Mouse (Mus musculus): Measurements from ENCODE around the gene Irgm2. TPM values are rescaled to one million over a fixed set of nuclear protein-coding genes. Genes with fewer than 3 reads are reported as not detected.
"Not testable (repeated sequence)": the region's sequence is repeated elsewhere in the genome, so short reads cannot be mapped to it uniquely, and the experiment has no call there.

Gene Irgm2
- polyA plus RNA-seq, 1 experiment from 2014 or later, result 0.50 TPM

DNA sequence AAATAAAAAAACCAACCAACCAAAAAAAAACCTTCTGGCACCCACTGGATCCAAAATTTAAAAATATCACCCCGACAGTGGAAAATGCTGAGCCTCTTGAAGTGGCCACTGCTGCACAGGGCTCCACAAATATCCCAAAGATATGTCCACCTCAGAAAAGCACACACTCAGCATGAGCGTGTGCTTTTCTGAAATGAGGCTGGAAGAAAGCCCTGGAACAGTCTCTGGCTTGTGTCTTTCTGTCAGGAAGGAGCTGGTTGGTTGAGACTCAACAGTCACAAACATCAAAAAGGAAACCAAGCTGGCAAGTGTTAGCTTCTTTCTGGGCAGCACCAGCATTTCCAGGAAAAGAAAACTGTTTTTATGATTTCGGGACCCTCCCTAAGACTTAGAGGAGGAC is 6.1 kb upstream of the Irgm2 start:
- H3K27me3 ChIP-seq (ENCODE audit: low read depth, poor library complexity, severe bottlenecking), result no peaks in the 10 kb centered on the region
- H3K4me1 ChIP-seq, result 0 out of 2 replicates have a peak, but pooled peaks cover 4% of the 10 kb centered on the region
- H3K27ac ChIP-seq, result no peak overlapping the region
- no peak overlapping the region for H3K4me3 ChIP-seq
- 76% methylated on average over 3 of the region's 3 CpGs for WGBS
- no peaks in the 10 kb centered on the region for H3K9me3 ChIP-seq (replicated peaks)
- DNase-seq (ENCODE audit: low spot score), result no peak
- no peaks in the 10 kb centered on the region for H3K36me3 ChIP-seq

DNA sequence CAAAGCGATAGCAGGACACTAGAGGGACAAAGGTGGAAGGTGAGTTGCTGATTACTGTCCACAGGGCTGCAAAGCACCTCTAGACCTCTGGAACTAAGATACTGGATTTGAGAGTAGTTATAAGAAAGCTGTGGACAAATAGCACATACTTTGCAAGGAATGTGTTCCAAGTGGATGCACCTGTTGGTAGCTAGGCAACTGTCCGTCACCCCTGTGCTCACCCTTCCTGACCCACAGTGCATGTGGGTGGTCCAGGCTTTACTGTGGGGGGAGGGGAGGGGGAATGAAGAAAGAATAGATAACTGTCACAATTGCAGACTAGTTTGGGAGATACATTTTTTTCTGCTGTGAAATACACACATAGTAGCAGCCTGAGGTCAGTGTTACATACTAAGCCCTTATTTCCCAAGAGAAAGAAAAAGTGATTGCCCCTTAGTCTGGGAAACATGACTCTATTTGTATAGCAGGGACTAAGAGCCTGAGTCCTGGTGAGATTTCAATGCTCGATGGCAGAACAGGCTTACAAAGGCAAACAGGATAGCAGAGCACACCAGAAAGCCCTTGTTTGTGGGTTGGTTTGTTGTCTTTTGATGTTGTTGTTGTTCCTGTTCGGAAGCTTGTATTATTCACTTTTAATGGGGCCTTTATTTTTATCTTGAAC is 5.4 kb upstream of the Irgm2 start:
- no peaks in the 10 kb centered on the region for H3K9me3 ChIP-seq (replicated peaks)
- H3K4me3 ChIP-seq, result no peak overlapping the region
- DNase-seq (ENCODE audit: low spot score), result no peak
- H3K36me3 ChIP-seq, result no peaks in the 10 kb centered on the region
- no peaks in the 10 kb centered on the region for H3K27me3 ChIP-seq (ENCODE audit: low read depth, poor library complexity, severe bottlenecking)
- 0 out of 2 replicates have a peak, but pooled peaks cover 5% of the 10 kb centered on the region for H3K4me1 ChIP-seq
- no peak overlapping the region for H3K27ac ChIP-seq
- 56% methylated on average over 4 of the region's 4 CpGs for WGBS

DNA sequence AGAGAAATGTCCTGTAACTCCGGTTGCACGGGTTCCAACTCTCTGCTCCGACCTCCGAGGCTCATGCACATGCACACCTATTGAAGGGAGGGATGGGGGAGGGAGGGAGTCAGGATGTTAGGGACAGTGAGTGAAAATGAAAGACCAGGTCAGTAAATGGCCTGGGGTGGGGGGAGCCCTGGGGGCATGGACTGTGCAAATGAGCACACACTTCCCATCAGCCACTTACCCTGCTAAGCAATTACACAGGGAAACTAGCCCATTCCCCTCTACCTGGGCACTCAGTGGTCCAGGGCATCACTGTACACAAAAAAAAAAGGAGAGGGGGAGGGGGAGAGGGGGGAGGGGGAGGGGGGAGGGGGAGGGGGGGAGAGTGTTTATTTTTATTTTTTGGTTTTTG is 755 bp upstream of the Irgm2 start:
- no peak for DNase-seq (ENCODE audit: low spot score)
- Histone ChIP-seq H3K27me3 (ENCODE audit: low read depth, poor library complexity, severe bottlenecking) (no peaks in the 10 kb centered on the region), H3K9me3 (replicated peaks) (no peaks in the 10 kb centered on the region), H3K4me3 (peak overlapping the region; percentile 60), H3K27ac (no peak overlapping the region), H3K36me3 (no peaks in the 10 kb centered on the region), H3K4me1 (peaks cover 9% of the 10 kb centered on the region; the same call in 1 of the 2 replicates)
- 84% methylated on average over 4 of the region's 4 CpGs for WGBS

DNA sequence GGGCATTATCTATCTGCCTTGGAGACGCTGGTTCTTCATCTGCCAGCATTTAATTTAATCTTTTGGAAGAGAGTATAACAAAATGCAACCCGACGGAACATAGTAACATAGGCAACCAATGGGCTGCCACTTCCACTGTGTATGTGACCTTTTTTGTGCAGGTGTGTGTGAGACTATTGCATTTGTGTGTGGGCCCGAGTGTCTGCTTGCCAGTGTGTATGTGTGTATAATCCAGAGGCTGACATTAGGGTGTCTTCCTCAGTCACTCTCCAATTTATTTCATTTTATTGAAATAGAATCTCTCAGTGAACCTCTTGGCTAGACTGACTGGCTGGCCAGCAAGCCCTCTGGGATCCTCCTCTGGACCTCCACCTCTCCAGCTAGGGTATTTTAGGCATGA is 808 bp downstream of the Irgm2 start:
- no peak overlapping the region for H3K27ac ChIP-seq
- no peak for DNase-seq (ENCODE audit: low spot score)
- H3K27me3 ChIP-seq (ENCODE audit: low read depth, poor library complexity, severe bottlenecking), result no peaks in the 10 kb centered on the region
- WGBS, result 91% methylated on average over 4 of the region's 4 CpGs
- H3K36me3 ChIP-seq, result no peaks in the 10 kb centered on the region
- H3K4me3 ChIP-seq, result no peak overlapping the region
- H3K9me3 ChIP-seq (replicated peaks), result no peaks in the 10 kb centered on the region
- peaks cover 5% of the 10 kb centered on the region; the same call in 1 of the 2 replicates for H3K4me1 ChIP-seq

DNA sequence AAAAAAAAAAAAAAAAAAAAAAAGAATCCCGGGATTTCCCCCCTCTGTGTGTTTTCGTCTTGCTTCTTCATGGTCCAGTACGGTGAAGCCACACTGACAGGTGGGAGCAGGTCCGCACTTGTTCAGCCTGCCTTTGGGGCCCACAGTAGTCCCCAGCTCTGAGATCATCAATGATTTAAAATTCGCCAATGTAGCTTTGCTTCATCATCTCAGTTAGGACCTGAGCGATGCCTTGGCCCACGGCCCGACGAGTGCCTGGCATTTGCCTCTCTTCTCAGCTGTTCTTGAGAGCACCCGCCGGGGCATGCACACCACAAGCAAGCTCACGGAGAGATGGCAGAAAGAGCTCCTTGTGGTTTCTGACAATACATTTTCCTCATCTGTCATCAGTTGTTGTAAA is 1.6 kb downstream of the Irgm2 start:
- Histone ChIP-seq H3K27me3 (ENCODE audit: low read depth, poor library complexity, severe bottlenecking) (no peaks in the 10 kb centered on the region), H3K9me3 (replicated peaks) (no peaks in the 10 kb centered on the region), H3K4me1 (peaks cover 5% of the 10 kb centered on the region; the same call in 1 of the 2 replicates), H3K36me3 (no peaks in the 10 kb centered on the region), H3K27ac (no peak overlapping the region), H3K4me3 (no peak overlapping the region)
- DNase-seq (ENCODE audit: low spot score), result no peak
- 91% methylated on average over 12 of the region's 12 CpGs for WGBS

DNA sequence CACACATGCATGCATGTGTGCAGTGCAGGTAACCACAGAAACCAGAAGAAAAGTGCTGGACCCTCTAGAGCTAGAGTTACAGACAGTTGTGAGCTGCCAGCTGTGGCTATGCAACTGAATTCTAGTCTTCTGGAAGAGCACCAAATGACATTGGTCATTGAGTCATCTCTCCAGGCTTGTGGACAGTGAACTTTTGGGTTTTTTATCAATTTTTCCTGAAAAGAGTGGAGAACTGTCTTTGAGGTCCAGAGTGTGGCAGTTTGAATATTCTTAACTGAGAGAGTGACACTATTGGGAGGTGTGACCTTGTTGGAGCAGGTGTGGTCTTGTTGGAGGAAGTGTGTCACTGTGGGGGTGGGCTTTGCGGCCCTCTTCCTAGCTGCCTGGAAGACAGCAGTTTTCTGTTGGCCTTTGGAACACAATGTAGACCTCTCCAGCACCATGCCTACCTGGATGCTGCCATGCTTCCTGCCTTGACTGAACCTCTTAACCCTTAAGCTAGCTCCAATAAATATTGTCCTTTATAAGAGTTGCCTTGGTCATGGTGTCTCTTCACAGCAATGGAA is 11.0 kb downstream of the Irgm2 start:
- peaks cover 36% of the 10 kb centered on the region for H3K4me1 ChIP-seq
- DNase-seq (ENCODE audit: low spot score), result no peak
- no peak overlapping the region for H3K4me3 ChIP-seq
- WGBS, result 89% methylated on average over 1 of the region's 1 CpGs
- no peaks in the 10 kb centered on the region for H3K36me3 ChIP-seq
- H3K27me3 ChIP-seq (ENCODE audit: low read depth, poor library complexity, severe bottlenecking), result no peaks in the 10 kb centered on the region
- no peak overlapping the region for H3K27ac ChIP-seq
- no peaks in the 10 kb centered on the region for H3K9me3 ChIP-seq (replicated peaks)

DNA sequence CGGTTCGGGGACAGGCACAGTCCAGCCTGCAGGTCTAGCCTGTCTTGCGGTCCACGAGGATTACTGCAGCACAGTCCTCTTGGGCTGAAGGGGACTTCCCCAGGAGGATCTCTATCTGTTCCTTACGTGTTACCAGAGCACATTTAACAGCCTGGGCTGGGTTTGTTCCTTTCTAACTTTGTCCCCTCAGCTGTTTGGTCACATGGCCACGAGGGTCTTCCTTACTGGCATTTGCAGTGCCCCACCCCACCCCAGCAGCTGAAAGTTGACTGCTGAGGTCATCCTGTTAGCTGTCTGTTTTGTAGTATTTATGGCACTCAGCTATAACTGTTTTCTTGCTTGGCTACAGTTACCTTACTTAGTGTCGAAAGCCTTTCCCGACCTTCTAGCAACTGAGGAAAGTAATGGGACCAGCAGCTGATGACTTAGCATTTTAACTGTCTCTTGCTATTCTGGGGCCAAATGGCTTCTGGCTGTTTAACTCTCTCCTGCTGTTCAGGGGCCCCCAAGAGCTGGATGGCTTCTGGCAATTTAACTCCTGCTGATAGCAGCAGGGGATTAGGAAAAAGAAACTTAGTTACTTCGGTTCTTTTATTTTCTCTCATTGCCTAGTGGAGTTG is 11.8 kb downstream of the Irgm2 start:
- Histone ChIP-seq H3K4me1 (peaks cover 36% of the 10 kb centered on the region), H3K27me3 (ENCODE audit: low read depth, poor library complexity, severe bottlenecking) (no peaks in the 10 kb centered on the region), H3K9me3 (replicated peaks) (no peaks in the 10 kb centered on the region), H3K4me3 (no peak overlapping the region), H3K27ac (no peak overlapping the region), H3K36me3 (no peaks in the 10 kb centered on the region)
- no peak for DNase-seq (ENCODE audit: low spot score)
- 27% methylated on average over 9 of the region's 9 CpGs for WGBS

DNA sequence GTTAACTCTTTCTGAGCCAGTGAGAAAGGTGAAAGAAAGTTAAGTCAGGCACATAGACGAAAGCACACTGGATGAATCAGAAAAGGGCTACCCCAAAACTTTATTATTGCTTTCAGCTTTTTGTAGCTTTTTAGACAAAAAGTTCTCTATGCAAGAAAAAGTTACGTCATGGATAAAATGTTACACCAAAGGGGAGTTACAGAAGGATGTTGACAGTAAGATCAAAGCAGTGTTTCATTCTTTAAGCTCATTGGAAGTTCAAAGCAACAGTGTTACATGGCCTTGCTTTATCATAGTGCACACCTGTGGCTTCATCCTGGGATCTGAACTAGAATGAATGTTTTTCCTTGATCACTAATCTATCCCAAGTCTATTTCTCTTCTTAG is 12.3 kb downstream of the Irgm2 start:
- Histone ChIP-seq H3K27me3 (ENCODE audit: low read depth, poor library complexity, severe bottlenecking) (no peaks in the 10 kb centered on the region), H3K9me3 (replicated peaks) (no peaks in the 10 kb centered on the region), H3K36me3 (no peaks in the 10 kb centered on the region), H3K4me1 (peaks cover 36% of the 10 kb centered on the region), H3K27ac (no peak overlapping the region), H3K4me3 (no peak overlapping the region)
- DNase-seq (ENCODE audit: low spot score), result no peak
- 19% methylated on average over 2 of the region's 2 CpGs for WGBS

DNA sequence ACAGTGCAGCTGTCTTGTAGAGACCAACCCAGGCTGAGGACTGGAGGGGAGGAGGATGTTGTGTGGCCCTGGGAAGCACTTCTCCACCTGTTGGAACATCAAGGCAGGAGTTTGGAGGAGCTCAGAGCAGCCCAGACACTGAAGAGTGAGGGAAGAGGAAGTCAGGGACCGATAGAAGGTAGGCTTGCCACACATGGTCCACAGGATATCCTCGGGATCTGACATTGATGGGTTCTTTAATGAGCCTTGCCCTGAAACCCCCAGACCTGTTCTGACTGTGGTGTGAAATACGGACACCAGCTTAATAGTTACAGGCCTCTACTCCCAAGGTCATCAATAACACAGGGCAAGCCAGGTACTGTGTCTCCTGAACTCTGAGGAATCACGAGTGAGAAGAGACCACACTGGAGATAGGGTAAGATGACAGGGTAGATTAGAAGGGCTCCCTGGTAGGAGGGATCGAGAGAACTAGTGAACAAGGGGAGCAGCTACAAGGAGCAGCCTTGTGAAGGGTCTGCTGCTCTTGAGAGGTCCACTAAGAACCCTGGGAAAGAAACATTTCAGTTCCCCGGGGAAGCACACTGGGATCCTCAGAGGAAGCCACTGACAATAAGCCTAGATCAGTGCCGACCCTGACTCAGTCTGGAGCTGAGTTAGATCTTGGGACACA is 14.4 kb downstream of the Irgm2 start:
- peaks cover 36% of the 10 kb centered on the region for H3K4me1 ChIP-seq
- WGBS, result 82% methylated on average over 7 of the region's 7 CpGs

DNA sequence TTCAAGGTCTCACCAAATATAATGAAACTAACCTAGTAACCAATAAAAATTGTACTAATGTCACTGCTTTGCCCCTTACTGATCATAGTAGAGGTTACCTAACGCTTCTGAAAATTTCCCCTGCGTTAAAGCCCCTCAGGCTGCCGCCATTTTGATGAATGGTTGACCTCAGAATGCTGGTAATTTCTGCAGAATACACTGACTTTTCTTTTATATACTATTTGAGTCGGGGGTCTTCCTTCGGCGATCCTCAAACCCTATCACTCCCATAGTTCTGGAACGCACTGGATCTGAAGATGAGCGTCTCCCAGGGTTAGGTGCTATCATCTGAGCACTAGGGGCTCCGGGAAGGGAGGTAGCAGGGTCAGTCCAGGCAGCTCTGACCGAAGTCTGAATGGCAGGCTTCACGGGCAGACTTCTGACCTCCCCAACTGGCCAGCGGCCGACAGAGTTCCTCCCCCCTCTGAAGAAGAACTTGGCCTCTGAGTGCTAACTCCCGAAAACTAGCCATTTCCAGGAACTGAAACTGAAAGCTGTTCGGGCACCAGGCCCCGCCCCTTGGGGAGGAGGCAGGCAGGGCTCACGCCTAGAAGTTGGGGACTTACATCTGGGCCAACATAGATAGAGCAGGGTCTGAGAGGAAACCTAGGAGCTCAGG is 15.1 kb downstream of the Irgm2 start:
- Histone ChIP-seq H3K9me3 (replicated peaks) (no peaks in the 10 kb centered on the region), H3K36me3 (no peaks in the 10 kb centered on the region), H3K4me3 (peak overlapping the region; percentile 46), H3K27me3 (ENCODE audit: low read depth, poor library complexity, severe bottlenecking) (no peaks in the 10 kb centered on the region), H3K4me1 (peaks cover 36% of the 10 kb centered on the region), H3K27ac (0 out of 2 replicates have a peak overlapping the region, but pooled peaks have one; percentile 51)
- peak; percentile 44 for DNase-seq (ENCODE audit: low spot score)
- WGBS, result 37% methylated on average over 17 of the region's 17 CpGs

More for the DNA sequence above, 14.4 kb downstream of the Irgm2 start:
- Histone ChIP-seq H3K9me3 (replicated peaks) (no peaks in the 10 kb centered on the region), H3K4me3 (no peak overlapping the region), H3K27me3 (ENCODE audit: low read depth, poor library complexity, severe bottlenecking) (no peaks in the 10 kb centered on the region), H3K27ac (no peak overlapping the region), H3K36me3 (no peaks in the 10 kb centered on the region)
- no peak for DNase-seq (ENCODE audit: low spot score)

DNA sequence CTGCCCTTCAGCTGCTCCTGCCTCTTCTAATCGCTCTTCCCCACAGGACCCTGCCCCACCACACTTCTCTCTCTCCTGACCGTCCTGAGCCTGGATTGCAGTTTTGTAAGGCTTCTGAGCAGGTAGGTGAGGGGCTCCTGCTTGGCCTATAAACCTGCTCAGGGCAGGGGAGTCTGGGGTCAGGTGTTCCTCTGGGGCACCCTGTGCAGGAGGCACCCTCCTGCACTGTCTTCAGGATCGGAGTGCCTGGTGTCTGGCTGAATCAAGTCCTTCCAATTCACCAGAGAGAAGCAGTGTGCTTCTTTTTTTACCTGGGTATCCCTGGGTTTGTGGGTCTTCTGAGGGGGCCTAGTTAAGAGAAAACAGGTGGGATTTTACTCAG is 15.6 kb downstream of the Irgm2 start:
- peaks cover 36% of the 10 kb centered on the region for H3K4me1 ChIP-seq
- H3K36me3 ChIP-seq; H3K27me3 ChIP-seq (ENCODE audit: low read depth, poor library complexity, severe bottlenecking); H3K4me3 ChIP-seq; H3K27ac ChIP-seq; DNase-seq (ENCODE audit: low spot score); H3K9me3 ChIP-seq (replicated peaks): not testable (repeated sequence)
- 36% methylated on average over 2 of the region's 3 CpGs for WGBS

DNA sequence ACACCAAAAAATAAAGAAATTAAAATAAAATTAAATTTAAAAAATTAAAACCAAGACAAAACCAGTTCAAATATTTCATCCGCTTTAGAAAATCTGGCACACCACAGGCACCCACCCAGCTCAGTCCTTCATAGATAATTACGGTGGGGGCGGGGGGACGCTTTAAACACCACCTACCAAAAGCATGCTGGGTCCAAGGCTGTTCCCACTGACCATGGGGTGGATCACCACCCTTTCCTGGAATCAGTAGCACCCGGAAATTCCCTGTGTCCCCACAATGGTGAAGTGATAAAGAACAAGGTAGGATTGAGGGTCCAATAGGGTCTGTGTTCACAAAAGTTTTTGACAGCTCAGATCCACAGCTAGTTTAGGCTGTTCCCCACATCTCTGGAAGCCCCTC is 16.4 kb downstream of the Irgm2 start:
- H3K27ac ChIP-seq, result no peak overlapping the region
- DNase-seq (ENCODE audit: low spot score), result no peak
- no peaks in the 10 kb centered on the region for H3K9me3 ChIP-seq (replicated peaks)
- 86% methylated on average over 5 of the region's 5 CpGs for WGBS
- peaks cover 30% of the 10 kb centered on the region for H3K4me1 ChIP-seq
- H3K4me3 ChIP-seq, result no peak overlapping the region
- H3K36me3 ChIP-seq, result no peaks in the 10 kb centered on the region
- H3K27me3 ChIP-seq (ENCODE audit: low read depth, poor library complexity, severe bottlenecking), result no peaks in the 10 kb centered on the region

DNA sequence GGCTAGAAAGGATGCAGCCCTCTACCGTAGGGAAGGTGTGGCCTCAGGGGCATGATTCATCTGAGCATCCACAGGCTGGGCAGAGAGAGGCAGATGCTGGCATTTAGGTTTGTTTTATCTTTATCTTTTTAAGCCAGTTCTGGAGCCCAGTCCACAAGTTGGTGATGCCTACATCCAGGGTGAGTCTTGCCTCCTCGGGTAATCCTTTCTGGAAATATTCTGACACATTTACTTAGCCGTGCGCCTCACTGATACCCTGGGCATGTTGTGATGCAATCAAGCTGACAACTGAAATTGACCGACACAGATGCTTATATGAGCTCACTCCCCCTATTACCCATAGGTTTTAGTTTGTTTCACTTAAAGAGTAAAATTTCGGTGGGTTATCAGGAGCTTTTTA is 17.4 kb downstream of the Irgm2 start:
- H3K27ac ChIP-seq, result no peak overlapping the region
- no peaks in the 10 kb centered on the region for H3K27me3 ChIP-seq (ENCODE audit: low read depth, poor library complexity, severe bottlenecking)
- no peak overlapping the region for H3K4me3 ChIP-seq
- H3K9me3 ChIP-seq (replicated peaks), result no peaks in the 10 kb centered on the region
- peaks cover 19% of the 10 kb centered on the region for H3K4me1 ChIP-seq
- WGBS, result 90% methylated on average over 6 of the region's 6 CpGs
- no peak for DNase-seq (ENCODE audit: low spot score)
- no peaks in the 10 kb centered on the region for H3K36me3 ChIP-seq

All from limb, embryonic 10.5 days (tissue).